Mouse (Mus musculus) embryonic facial prominence, embryonic 10.5 days (tissue): ENCODE measurements around the gene Grin2d. TPM values are rescaled to one million over a fixed set of nuclear protein-coding genes. Genes with fewer than 3 reads are reported as not detected.
A peak's percentile ranks its signal among the peaks of the same experiment; 100 is the strongest.

Source experiments
- DNase-seq: peaks from one replicate; pipeline ENCODE4 v3.0.0-alpha.2; 2017; ENCODE audit warnings: low spot score
- H3K27ac ChIP-seq: fragments of 300-500 bp; sonication (generic); replicated peaks from 2 replicates; pipeline ENCODE4 v1.5.1; 2016; ENCODE audit warnings: mild to moderate bottlenecking
- H3K27me3 ChIP-seq: fragments of 300-500 bp; sonication (generic); replicated peaks from 2 replicates; pipeline ENCODE4 v1.6.1; 2016; ENCODE audit warnings: low read depth, mild to moderate bottlenecking; ENCODE audit not compliant: poor library complexity, severe bottlenecking
- H3K36me3 ChIP-seq: fragments of 300-500 bp; sonication (generic); replicated peaks from 2 replicates; pipeline ENCODE4 v1.6.1; 2016; ENCODE audit warnings: mild to moderate bottlenecking, moderate library complexity
- H3K4me1 ChIP-seq: fragments of 300-500 bp; sonication (generic); 2 replicates; pipeline ENCODE4 v1.6.1; 2016
- H3K4me3 ChIP-seq: fragments of 300-500 bp; sonication (generic); 2 replicates; pipeline ENCODE4 v1.5.1; 2016; ENCODE audit warnings: mild to moderate bottlenecking, moderate library complexity
- H3K9me3 ChIP-seq: fragments of 300-500 bp; sonication (generic); 2 replicates; pipeline ENCODE4 v1.6.1; 2016; ENCODE audit warnings: mild to moderate bottlenecking
- WGBS: fragments of 180-500 bp; shearing (Covaris S2); methylation state at CpG from one replicate; pipeline ENCODE4 v1.1.7; 2016; 5-methylcytosine and 5-hydroxymethylcytosine counted together
- polyA plus RNA-seq: library from polyadenylated mRNA; unstranded; fragments of >200 nt; fragmentation: Nextera tagmentation; extraction: Ambion mirVana; gene quantifications from 2 replicates; pipeline ENCODE4 v1.2.1, GENCODE M21; 2016

Gene Grin2d
- polyA plus RNA-seq, 1 experiment from 2014 or later = 0.09 TPM

- Histone ChIP-seq H3K4me3 (peak overlapping the region; percentile 53), H3K36me3 (peaks cover 11% of the 10 kb centered on the region), H3K27ac (peak overlapping the region; percentile 30; the same call in 1 of the 2 replicates), H3K9me3 (no peaks in the 10 kb centered on the region), H3K27me3 (peaks cover 71% of the 10 kb centered on the region), H3K4me1 (peaks cover 38% of the 10 kb centered on the region)
- no peak for DNase-seq
- WGBS = 3% methylated on average over 31 of the region's 31 CpGs
Observed at GRCm38 (mm10) chr7:45833924-45834323, 44.3 kb downstream of the Grin2d start.

GRCm38 (mm10) chr7:45833148-45833790, 44.9 kb downstream of the Grin2d start:
- Histone ChIP-seq H3K4me3 (peak overlapping the region; percentile 53), H3K9me3 (no peaks in the 10 kb centered on the region), H3K27me3 (peaks cover 71% of the 10 kb centered on the region), H3K27ac (peak overlapping the region; percentile 30), H3K4me1 (peaks cover 38% of the 10 kb centered on the region), H3K36me3 (peaks cover 18% of the 10 kb centered on the region)
- peak; percentile 52 for DNase-seq
- WGBS = 2% methylated on average over 86 of the region's 86 CpGs

DNA sequence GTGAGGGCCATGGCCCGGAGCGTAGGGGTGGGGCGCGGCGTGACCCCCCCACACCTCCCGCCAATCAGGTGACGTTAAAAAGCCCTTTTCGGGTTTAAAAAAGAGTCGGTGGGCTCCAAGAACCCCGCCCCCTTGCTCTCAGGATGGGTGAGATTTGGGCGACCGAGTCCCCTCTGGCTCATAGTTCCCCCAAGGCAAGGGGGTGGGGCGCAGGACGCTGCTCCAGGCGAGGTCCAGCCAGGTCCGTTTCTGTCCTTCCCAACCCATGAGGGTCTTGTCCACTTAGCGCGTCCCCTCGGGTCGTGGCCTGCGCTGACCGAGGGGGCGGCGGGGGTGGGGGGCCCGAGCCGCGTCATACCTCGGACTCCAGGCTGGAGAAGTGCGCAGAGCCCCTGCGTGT, 45.8 kb downstream of the Grin2d start:
- Histone ChIP-seq H3K27ac (no peak overlapping the region), H3K4me1 (peaks cover 38% of the 10 kb centered on the region), H3K36me3 (peaks cover 26% of the 10 kb centered on the region), H3K27me3 (peaks cover 65% of the 10 kb centered on the region), H3K9me3 (no peaks in the 10 kb centered on the region), H3K4me3 (peak overlapping the region; percentile 53)
- WGBS = 9% methylated on average over 30 of the region's 30 CpGs
- DNase-seq = peak; percentile 23

GRCm38 (mm10) chr7:45831128-45831525, 47.1 kb downstream of the Grin2d start:
- no peaks in the 10 kb centered on the region for H3K9me3 ChIP-seq
- DNase-seq = no peak
- peak overlapping the region; percentile 98 for H3K4me3 ChIP-seq
- H3K27me3 ChIP-seq = peaks cover 52% of the 10 kb centered on the region
- H3K4me1 ChIP-seq = peaks cover 38% of the 10 kb centered on the region
- H3K27ac ChIP-seq = peak overlapping the region; percentile 85
- peaks cover 39% of the 10 kb centered on the region for H3K36me3 ChIP-seq
- 24% methylated on average over 5 of the region's 5 CpGs for WGBS

DNA sequence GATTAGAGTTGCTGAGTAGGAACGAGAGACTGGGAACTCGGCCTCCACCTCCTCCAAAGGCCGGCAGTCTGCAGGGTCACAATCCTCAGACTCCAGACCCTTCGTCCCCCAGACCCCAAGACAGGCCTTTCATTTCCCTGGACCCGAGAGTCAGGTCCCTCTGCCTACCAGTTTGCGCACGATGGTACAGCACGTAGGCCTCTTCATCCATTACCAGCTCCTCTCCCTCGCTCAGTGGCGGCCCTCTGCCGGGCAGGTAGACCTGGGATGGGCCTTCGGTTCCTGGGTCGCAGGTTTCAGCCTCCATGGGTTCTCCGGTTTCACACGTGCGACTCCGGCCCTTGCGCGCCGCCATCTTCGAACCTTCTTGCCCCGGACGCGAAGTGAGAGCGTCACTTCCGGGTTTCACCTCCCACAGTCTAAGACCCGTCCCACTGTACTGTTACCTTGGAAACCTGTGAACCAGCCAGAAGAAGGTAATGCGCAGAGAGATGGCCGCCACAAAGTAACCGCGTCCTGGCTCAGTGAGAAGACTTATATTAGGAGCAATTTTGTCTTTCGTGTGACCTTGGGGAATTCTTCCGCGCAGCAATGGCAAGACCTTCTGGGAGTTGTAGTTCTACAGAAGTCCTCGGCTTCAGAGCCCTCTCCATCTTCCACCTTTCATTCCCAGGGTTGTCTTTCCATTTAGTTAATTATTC, 47.6 kb downstream of the Grin2d start, which contains the start of gene Grwd1:
Gene Grwd1 (minus strand): TSS at position 518 of the 701 bp plus-strand sequence.
- Histone ChIP-seq H3K36me3 (peaks cover 45% of the 10 kb centered on the region), H3K27ac (peak within 1 kb of the TSS; percentile 85), H3K27me3 (peaks cover 47% of the 10 kb centered on the region), H3K9me3 (no peaks in the 10 kb centered on the region), H3K4me3 (peak within 1 kb of the TSS; percentile 98), H3K4me1 (peaks cover 38% of the 10 kb centered on the region)
- under 1% methylated on average over 35 of the region's 35 CpGs for WGBS
- DNase-seq = peak; percentile 91

DNA sequence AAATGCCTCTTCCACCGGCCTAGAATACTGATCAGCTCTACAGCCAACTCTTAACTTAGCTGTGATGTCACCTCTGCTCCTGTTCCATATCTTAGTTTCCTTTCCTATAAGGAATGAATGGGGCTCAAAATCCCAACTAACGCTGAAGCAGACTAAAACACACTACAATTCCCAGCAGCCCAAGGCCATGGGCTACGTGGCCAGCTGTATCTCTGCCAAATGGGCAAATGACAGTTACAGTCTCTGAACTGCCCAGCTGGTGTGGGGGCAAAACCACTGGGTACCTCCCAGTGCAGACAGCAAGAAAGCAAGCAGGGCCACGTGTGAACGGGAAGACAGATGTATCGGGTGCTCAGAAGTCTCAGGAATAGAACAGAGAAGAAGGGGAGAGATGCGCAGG, 51.5 kb downstream of the Grin2d start:
- WGBS = 91% methylated on average over 7 of the region's 7 CpGs

DNA sequence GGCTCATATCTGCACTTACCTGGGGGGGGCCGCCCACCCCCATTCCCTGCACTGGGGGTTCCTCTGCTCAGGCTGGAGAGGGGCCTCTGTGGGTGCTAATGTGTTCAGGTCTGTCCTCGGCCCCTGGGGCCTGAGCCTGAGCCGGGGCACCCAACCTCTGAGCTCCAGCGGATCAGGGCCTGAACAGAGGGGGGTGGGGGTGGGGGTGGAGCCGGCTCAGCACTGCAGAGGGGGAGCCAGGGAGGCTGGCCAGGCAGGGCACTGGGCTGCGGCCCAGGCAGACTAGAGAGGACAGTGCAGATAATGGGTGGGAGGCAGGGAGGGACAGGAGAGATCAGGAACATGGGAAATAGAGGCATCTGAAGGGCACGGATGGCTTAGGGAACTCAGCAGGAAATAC, 53.6 kb downstream of the Grin2d start, which contains the start of gene Kcnj14:
Gene Kcnj14 (minus strand): TSS at position 185 of the 400 bp plus-strand sequence.
- Histone ChIP-seq H3K27me3 (peaks cover 14% of the 10 kb centered on the region), H3K4me1 (peaks cover 11% of the 10 kb centered on the region), H3K9me3 (no peaks in the 10 kb centered on the region), H3K36me3 (peaks cover 86% of the 10 kb centered on the region), H3K27ac (no peak within 1 kb of the TSS), H3K4me3 (no peak within 1 kb of the TSS)
- no peak for DNase-seq
- 73% methylated on average over 7 of the region's 7 CpGs for WGBS

More for the DNA sequence above, 51.5 kb downstream of the Grin2d start:
- Histone ChIP-seq H3K4me1 (peaks cover 18% of the 10 kb centered on the region), H3K9me3 (no peaks in the 10 kb centered on the region), H3K27me3 (peaks cover 7% of the 10 kb centered on the region), H3K4me3 (no peak overlapping the region), H3K36me3 (peaks cover 83% of the 10 kb centered on the region), H3K27ac (no peak overlapping the region)
- DNase-seq = no peak

DNA sequence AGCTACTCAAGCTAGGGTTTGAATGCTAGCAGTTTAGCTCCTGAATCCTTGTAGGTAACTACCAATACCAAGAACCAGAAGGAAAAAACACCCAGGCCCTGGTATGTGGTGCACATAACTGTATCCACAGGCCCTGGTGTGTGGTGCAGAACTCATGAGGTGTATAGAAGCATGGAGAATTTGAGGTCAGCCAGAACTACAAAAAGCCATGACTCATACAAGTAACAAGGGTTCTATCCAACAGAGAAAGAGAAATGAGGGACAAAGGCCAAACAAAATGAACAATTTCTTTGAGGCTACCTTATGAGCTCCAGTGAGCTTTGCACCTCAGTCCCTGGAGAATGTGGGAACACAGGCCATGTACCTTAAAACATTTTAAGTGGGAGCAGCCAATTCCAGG, 57.3 kb downstream of the Grin2d start:
- Histone ChIP-seq H3K4me3 (no peak overlapping the region), H3K27me3 (peaks cover 29% of the 10 kb centered on the region), H3K36me3 (peaks cover 49% of the 10 kb centered on the region), H3K4me1 (peaks cover 13% of the 10 kb centered on the region), H3K9me3 (no peaks in the 10 kb centered on the region), H3K27ac (no peak overlapping the region)
- DNase-seq = no peak

GRCm38 (mm10) chr7:45819843-45820242, 58.3 kb downstream of the Grin2d start:
- Histone ChIP-seq H3K36me3 (peaks cover 39% of the 10 kb centered on the region), H3K4me1 (peaks cover 23% of the 10 kb centered on the region), H3K4me3 (peak overlapping the region; percentile 46), H3K9me3 (no peaks in the 10 kb centered on the region), H3K27ac (no peak overlapping the region), H3K27me3 (peaks cover 29% of the 10 kb centered on the region)
- WGBS = 9% methylated on average over 25 of the region's 25 CpGs
- no peak for DNase-seq

DNA sequence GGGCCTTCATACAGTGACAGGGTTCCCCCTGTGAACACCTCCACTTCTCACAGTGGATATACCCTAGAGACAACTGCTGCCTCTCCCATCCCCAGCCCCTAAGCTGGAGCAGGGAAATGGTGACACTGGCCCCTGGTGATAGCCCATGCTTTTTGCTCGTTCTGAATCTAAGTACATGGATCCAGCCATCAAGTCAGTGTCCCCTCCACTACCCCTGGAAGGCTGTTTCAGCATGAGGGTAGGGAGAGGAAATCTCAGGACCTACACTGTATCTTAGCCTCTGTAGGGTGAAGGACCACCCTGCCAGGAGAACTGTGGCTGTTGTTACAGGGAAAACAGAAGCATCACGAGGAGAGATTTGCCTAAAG, 62.2 kb downstream of the Grin2d start:
- Histone ChIP-seq H3K27ac (peak overlapping the region; percentile 100), H3K27me3 (peaks cover 29% of the 10 kb centered on the region), H3K4me3 (peak overlapping the region; percentile 98; the same call in 1 of the 2 replicates), H3K36me3 (peaks cover 23% of the 10 kb centered on the region), H3K9me3 (no peaks in the 10 kb centered on the region), H3K4me1 (peaks cover 43% of the 10 kb centered on the region)
- no peak for DNase-seq
- WGBS = 48% methylated on average over 2 of the region's 2 CpGs

DNA sequence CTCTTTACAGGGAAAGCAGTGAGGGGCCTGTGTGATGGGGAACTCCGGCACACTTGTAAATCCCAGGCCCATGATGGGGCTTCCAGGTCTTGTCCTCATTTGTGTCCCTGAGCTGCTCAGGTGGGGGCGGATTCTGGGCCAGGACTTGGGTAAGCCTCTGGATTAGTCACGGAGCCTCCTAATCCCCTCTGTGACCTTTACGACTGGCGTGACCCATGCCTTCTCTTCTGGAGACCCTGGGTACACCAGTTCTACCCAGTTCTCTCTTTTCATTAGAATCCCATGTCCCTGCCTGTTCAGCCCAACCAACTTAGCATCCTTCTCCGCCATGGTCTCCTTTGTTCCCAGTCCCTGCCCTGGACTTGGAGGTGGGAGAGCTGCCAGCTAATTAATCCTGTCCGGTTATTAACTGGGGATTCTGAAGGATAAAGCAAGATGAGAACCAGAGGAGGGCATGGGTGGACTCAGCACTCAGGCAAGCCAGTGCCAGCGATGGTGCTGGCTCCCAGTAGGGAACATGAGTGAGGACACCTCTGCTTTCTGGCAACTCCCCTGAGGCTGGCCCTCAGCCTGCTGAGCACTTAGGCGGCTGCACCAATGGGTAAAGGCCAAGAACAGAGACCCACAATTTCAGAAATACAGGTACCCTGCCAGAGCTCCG, 62.7 kb downstream of the Grin2d start:
- Histone ChIP-seq H3K27me3 (peaks cover 24% of the 10 kb centered on the region), H3K27ac (peak overlapping the region; percentile 100), H3K9me3 (no peaks in the 10 kb centered on the region), H3K36me3 (peaks cover 26% of the 10 kb centered on the region), H3K4me1 (peaks cover 43% of the 10 kb centered on the region), H3K4me3 (peak overlapping the region; percentile 98)
- WGBS = 39% methylated on average over 10 of the region's 10 CpGs
- no peak for DNase-seq

DNA sequence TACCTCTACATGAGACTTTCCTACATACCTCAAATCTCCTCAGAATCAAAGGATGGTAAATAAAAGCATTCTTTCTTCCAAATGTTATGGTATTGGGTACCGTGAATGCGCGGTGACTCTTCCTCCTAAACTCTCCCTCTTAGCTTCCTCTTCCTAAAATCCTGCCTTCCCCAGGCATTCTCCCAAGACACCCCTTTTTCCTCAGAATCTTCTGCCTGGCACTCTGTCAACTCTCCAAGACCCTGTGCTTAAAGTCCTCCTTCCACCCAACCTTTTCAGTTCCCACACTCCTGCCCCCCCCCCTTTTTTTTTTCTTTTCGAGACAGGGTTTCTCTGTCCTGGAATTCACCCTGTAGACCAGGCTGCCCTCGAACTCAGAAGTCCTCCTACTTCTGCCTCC, 63.3 kb downstream of the Grin2d start:
- peak overlapping the region; percentile 100 for H3K27ac ChIP-seq
- H3K4me1 ChIP-seq = peaks cover 41% of the 10 kb centered on the region
- no peaks in the 10 kb centered on the region for H3K9me3 ChIP-seq
- WGBS = 3% methylated on average over 5 of the region's 5 CpGs
- H3K27me3 ChIP-seq = peaks cover 17% of the 10 kb centered on the region
- peaks cover 32% of the 10 kb centered on the region for H3K36me3 ChIP-seq
- H3K4me3 ChIP-seq = peak overlapping the region; percentile 98
- DNase-seq = no peak
